Mouse (Mus musculus) heart, embryonic 11.5 days (tissue): ENCODE data around the gene Sycp2. TPM values are rescaled to one million over a fixed set of nuclear protein-coding genes. Genes with fewer than 3 reads are reported as not detected.
"Not testable (repeated sequence)": the region's sequence is repeated elsewhere in the genome, so short reads cannot be mapped to it uniquely, and the experiment has no call there.

Experiments used
- ATAC-seq: fragments of 200-750 bp; cut with Nextera tagmentation; replicated peaks from 2 replicates; pipeline ENCODE4 v1.8.0; 2017; ENCODE audit warnings: moderate library complexity; ENCODE audit not compliant: insufficient number of reproducible peaks, low FRiP score, low TSS enrichment
- H3K27ac ChIP-seq: fragments of 300-500 bp; sonication (generic); 2 replicates; pipeline ENCODE4 v1.5.1; 2014; ENCODE audit warnings: mild to moderate bottlenecking, low read depth, low read length
- H3K27me3 ChIP-seq: fragments of 300-500 bp; sonication (generic); 2 replicates; pipeline ENCODE4 v1.6.1; 2014; ENCODE audit warnings: mild to moderate bottlenecking, low read length, mixed read lengths; ENCODE audit not compliant: control insufficient read depth, insufficient read depth
- H3K36me3 ChIP-seq: fragments of 300-500 bp; sonication (generic); 2 replicates; pipeline ENCODE4 v1.6.1; 2014; ENCODE audit warnings: mild to moderate bottlenecking, low read length, moderate library complexity, mixed read lengths; ENCODE audit not compliant: control insufficient read depth, insufficient read depth
- H3K4me1 ChIP-seq: fragments of 300-500 bp; sonication (generic); 2 replicates; pipeline ENCODE4 v1.6.1; 2014; ENCODE audit warnings: low read length; ENCODE audit not compliant: control insufficient read depth, insufficient read depth
- H3K4me2 ChIP-seq: fragments of 300-500 bp; sonication (generic); 2 replicates; pipeline ENCODE4 v1.6.1; 2014; ENCODE audit warnings: mild to moderate bottlenecking, moderate library complexity
- H3K4me3 ChIP-seq: fragments of 300-500 bp; sonication (generic); 2 replicates; pipeline ENCODE4 v1.5.1; 2014; ENCODE audit warnings: low read depth, low read length
- H3K9ac ChIP-seq: fragments of 300-500 bp; sonication (generic); 2 replicates; pipeline ENCODE4 v1.6.1; 2014; ENCODE audit warnings: mild to moderate bottlenecking, low read depth, low read length, moderate library complexity
- H3K9me3 ChIP-seq: fragments of 300-500 bp; sonication (generic); replicated peaks from 2 replicates; pipeline ENCODE4 v1.6.1; 2016; ENCODE audit warnings: low read length; ENCODE audit not compliant: control insufficient read depth
- WGBS: fragments of 180-500 bp; shearing (Covaris S2); extraction: QIAGEN DNeasy Blood & Tissue Kit; methylation state at CpG from one replicate; pipeline ENCODE4 v1.1.7; 2014; ENCODE audit not compliant: insufficient replicate concordance; 5-methylcytosine and 5-hydroxymethylcytosine counted together
- polyA plus RNA-seq: library from polyadenylated mRNA; unstranded; fragments of >200 nt; fragmentation: Nextera tagmentation; extraction: Ambion mirVana; gene quantifications from 2 replicates; pipeline ENCODE4 v1.2.1, GENCODE M21; 2014

Sycp2 gene
- polyA plus RNA-seq, 1 experiment from 2014 or later, result 0.16 TPM

DNA sequence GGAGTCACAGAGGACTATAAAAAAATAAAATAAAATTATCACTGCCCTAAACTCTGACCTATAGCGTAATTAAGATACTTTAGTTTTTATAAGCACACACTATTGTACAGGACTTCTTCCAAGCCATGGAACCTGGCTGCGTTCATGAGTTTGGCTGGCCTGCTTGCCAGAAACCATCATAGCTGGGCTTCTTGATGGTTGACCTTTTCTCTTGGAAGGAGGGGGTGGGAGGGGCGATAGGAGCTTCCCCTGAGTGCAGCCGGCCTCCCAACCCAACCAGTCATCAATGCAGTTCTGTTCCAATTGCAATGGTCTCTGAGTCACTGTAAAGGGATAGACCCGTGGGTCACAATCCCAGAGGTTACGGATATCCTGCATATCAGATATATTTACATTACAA, 2.8 kb upstream of the Sycp2 start:
- H3K4me3 ChIP-seq, result no peak overlapping the region
- no peak for ATAC-seq
- no peaks in the 10 kb centered on the region for H3K9me3 ChIP-seq
- H3K4me2 ChIP-seq, result no peak overlapping the region
- no peaks in the 10 kb centered on the region for H3K27me3 ChIP-seq
- H3K36me3 ChIP-seq, result no peaks in the 10 kb centered on the region
- no peak overlapping the region for H3K27ac ChIP-seq
- no peak overlapping the region for H3K9ac ChIP-seq
- WGBS, result 68% methylated on average over 6 of the region's 6 CpGs
- peaks cover 29% of the 10 kb centered on the region for H3K4me1 ChIP-seq

GRCm38 (mm10) chr2:178409024-178409423, 1.5 kb upstream of the Sycp2 start:
- no peak overlapping the region for H3K27ac ChIP-seq
- 42% methylated on average over 1 of the region's 1 CpGs for WGBS
- H3K9ac ChIP-seq, result no peak overlapping the region

GRCm38 (mm10) chr2:178342597-178342996, 64.9 kb downstream of the Sycp2 start:
- Histone ChIP-seq H3K9ac (no peak overlapping the region), H3K4me2 (no peak overlapping the region), H3K27me3 (no peaks in the 10 kb centered on the region), H3K27ac (no peak overlapping the region), H3K36me3 (no peaks in the 10 kb centered on the region), H3K4me1 (no peaks in the 10 kb centered on the region), H3K9me3 (no peaks in the 10 kb centered on the region), H3K4me3 (no peak overlapping the region)
- WGBS, result 75% methylated on average over 4 of the region's 4 CpGs
- no peak for ATAC-seq

More at GRCm38 (mm10) chr2:178409024-178409423, 1.5 kb upstream of the Sycp2 start:
- no peaks in the 10 kb centered on the region for H3K27me3 ChIP-seq
- H3K9me3 ChIP-seq, result no peaks in the 10 kb centered on the region
- H3K4me2 ChIP-seq, result no peak overlapping the region
- H3K4me1 ChIP-seq, result peaks cover 21% of the 10 kb centered on the region
- H3K4me3 ChIP-seq, result no peak overlapping the region
- no peak for ATAC-seq
- no peaks in the 10 kb centered on the region for H3K36me3 ChIP-seq

DNA sequence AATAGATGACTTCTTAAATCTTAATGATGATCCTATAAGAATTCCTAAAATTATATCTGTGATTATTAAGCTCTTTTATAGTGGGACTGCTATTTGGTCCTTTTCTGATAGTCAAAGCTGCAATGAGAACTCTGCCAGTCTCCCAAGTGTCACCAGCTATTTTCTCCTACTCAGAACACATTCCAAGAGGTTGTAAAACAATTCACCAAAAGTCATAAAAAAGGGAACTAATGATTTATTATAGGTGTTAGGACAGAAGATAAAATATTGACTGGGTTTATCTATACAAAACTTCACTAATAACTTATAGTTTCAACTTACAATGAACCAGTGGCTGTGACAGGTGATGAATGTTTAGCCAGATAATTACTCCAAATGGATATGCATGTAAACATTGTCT, 65.4 kb downstream of the Sycp2 start:
- H3K4me1 ChIP-seq, H3K27ac ChIP-seq, H3K9me3 ChIP-seq, H3K4me2 ChIP-seq, H3K9ac ChIP-seq, ATAC-seq, H3K27me3 ChIP-seq, H3K4me3 ChIP-seq, H3K36me3 ChIP-seq: not testable (repeated sequence)

- no peak overlapping the region for H3K27ac ChIP-seq
- no peaks in the 10 kb centered on the region for H3K36me3 ChIP-seq
- H3K4me2 ChIP-seq, result no peak overlapping the region
- H3K4me1 ChIP-seq, result no peaks in the 10 kb centered on the region
- no peak overlapping the region for H3K9ac ChIP-seq
- 0% methylated on average over 2 of the region's 2 CpGs for WGBS
- no peaks in the 10 kb centered on the region for H3K9me3 ChIP-seq
- no peak overlapping the region for H3K4me3 ChIP-seq
- ATAC-seq, result no peak
- H3K27me3 ChIP-seq, result no peaks in the 10 kb centered on the region
Measured at GRCm38 (mm10) chr2:178339044-178339443, 68.4 kb downstream of the Sycp2 start.

GRCm38 (mm10) chr2:178337878-178338277, 69.6 kb downstream of the Sycp2 start:
- H3K27ac ChIP-seq, result no peak overlapping the region
- H3K9me3 ChIP-seq, result no peaks in the 10 kb centered on the region
- ATAC-seq, result no peak
- no peaks in the 10 kb centered on the region for H3K27me3 ChIP-seq
- no peaks in the 10 kb centered on the region for H3K36me3 ChIP-seq
- no peak overlapping the region for H3K9ac ChIP-seq
- H3K4me3 ChIP-seq, result no peak overlapping the region
- 27% methylated on average over 1 of the region's 1 CpGs for WGBS
- no peak overlapping the region for H3K4me2 ChIP-seq
- H3K4me1 ChIP-seq, result no peaks in the 10 kb centered on the region

GRCm38 (mm10) chr2:178329986-178330385, 77.5 kb downstream of the Sycp2 start:
- Histone ChIP-seq H3K27ac (peak overlapping the region; percentile 16; the same call in 1 of the 2 replicates), H3K9ac (no peak overlapping the region), H3K27me3 (no peaks in the 10 kb centered on the region), H3K4me3 (no peak overlapping the region), H3K4me2 (peak overlapping the region; percentile 24; the same call in 1 of the 2 replicates), H3K36me3 (no peaks in the 10 kb centered on the region), H3K4me1 (peaks cover 16% of the 10 kb centered on the region), H3K9me3 (no peaks in the 10 kb centered on the region)
- ATAC-seq, result no peak
- 45% methylated on average over 1 of the region's 1 CpGs for WGBS

GRCm38 (mm10) chr2:178329551-178329950, 77.9 kb downstream of the Sycp2 start:
- Histone ChIP-seq H3K4me1 (peaks cover 16% of the 10 kb centered on the region), H3K4me3 (no peak overlapping the region), H3K36me3 (no peaks in the 10 kb centered on the region), H3K27me3 (no peaks in the 10 kb centered on the region), H3K27ac (peak overlapping the region; percentile 16; the same call in 1 of the 2 replicates), H3K4me2 (peak overlapping the region; percentile 24), H3K9me3 (no peaks in the 10 kb centered on the region), H3K9ac (no peak overlapping the region)
- WGBS, result 64% methylated on average over 5 of the region's 5 CpGs
- no peak for ATAC-seq

DNA sequence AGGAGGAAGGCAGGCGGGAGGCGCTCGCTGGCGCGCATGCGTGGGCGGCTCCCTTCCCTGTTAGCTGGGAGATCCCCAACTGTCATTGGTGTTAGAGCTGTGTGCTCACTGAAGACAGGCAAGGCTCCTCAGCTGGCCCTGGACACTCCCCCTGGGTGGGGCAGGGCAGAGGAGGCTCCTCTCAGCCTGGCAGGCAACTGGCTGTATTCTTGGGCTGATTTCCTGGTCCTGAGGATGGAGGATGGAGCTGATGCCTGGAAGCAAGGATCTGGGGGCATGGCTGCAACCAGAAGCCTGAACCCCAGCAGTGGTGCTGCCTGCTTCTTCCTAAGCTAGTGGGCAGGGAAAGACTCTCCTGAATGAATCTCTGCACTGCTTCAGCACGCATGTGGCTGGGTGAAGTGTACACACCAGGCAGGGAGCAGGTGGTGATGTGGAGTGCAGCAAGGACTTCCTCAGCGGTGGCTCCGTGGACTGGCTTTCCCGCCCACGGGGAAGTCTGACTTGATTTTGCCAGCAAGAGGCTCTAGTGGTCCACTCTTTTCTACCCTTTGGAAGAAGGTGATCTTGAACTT, 79.9 kb downstream of the Sycp2 start:
- no peak overlapping the region for H3K9ac ChIP-seq
- ATAC-seq, result peak; percentile 76
- 17% methylated on average over 8 of the region's 12 CpGs for WGBS
- H3K9me3 ChIP-seq, result no peaks in the 10 kb centered on the region
- no peak overlapping the region for H3K27ac ChIP-seq
- H3K27me3 ChIP-seq, result no peaks in the 10 kb centered on the region
- peak overlapping the region; percentile 17 for H3K4me3 ChIP-seq
- H3K36me3 ChIP-seq, result no peaks in the 10 kb centered on the region
- H3K4me2 ChIP-seq, result peak overlapping the region; percentile 54
- peaks cover 16% of the 10 kb centered on the region for H3K4me1 ChIP-seq
